Comparison of ENCODE assay signal across 36 mouse cellular contexts in the genomic region with DNA sequence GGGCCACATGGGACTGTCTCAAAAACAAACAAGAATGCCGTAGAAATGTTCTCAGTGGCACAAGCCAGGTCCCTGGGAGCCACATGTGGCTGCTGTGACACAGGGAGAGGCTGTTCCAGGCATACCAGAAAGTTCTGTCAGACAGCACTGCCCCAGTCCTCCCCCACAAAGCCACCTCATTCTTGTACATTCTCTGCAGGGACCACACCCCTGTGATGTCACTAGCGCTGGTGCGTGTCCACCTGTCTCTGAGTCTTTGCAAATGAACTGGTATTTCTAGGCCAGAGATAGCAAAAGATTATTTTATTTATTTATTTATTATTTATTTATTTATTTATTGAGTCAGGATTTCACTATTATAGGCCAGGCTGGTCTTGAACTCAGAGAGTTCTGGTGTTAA. TPM values are rescaled to one million over a fixed set of nuclear protein-coding genes. Genes with fewer than 3 reads are reported as not detected.
"Had no signal": no experiment of that assay in that cellular context is flagged by ENCODE, and none has a peak within 500 bp of the region (broad histone marks: within the 10 kb centered on the region; RNA-seq: fewer than 3 reads in every experiment).

No protein-coding gene starts in this region.

- H3K9ac ChIP-seq: limb, embryonic 12.5 days; limb, embryonic 13.5 days; limb, embryonic 15.5 days; liver, embryonic 12.5 days; liver, embryonic 13.5 days; liver, embryonic 14.5 days; liver, embryonic 15.5 days; lung, embryonic 14.5 days; lung, embryonic 15.5 days; midbrain, embryonic 12.5 days; midbrain, embryonic 13.5 days; midbrain, embryonic 15.5 days had no signal

- DNase-seq: left cerebral cortex, postnatal 4 days; liver; liver, embryonic 13.5 days; lung, adult 18-20 months; lung, adult 2 months; lung, embryonic 14.5 days; lung, postnatal 10 days; lung, postnatal 14 days; lung, postnatal 36 days; lung, postnatal 4 days; midbrain, embryonic 14.5 days had no signal

- H3K27me3 ChIP-seq: lung, embryonic 15.5 days had no signal

- H3K4me3 ChIP-seq: left cerebral cortex, adult 2 months; limb, embryonic 10.5 days; limb, embryonic 12.5 days; limb, embryonic 13.5 days; limb, embryonic 15.5 days; liver, embryonic 12.5 days; liver, embryonic 13.5 days; liver, embryonic 15.5 days; lung, embryonic 15.5 days; megakaryocyte, embryonic 14.5 days; midbrain, embryonic 10.5 days; midbrain, embryonic 12.5 days; midbrain, embryonic 13.5 days; midbrain, embryonic 15.5 days; myocyte had no signal

- ATAC-seq: liver, embryonic 12.5 days; lung, postnatal 0 days; midbrain, embryonic 13.5 days; midbrain, embryonic 15.5 days; midbrain, embryonic 16.5 days had no signal

- H3K36me3 ChIP-seq: limb, embryonic 10.5 days; limb, embryonic 12.5 days; limb, embryonic 13.5 days; limb, embryonic 15.5 days; liver, embryonic 12.5 days; liver, embryonic 13.5 days; liver, embryonic 15.5 days; lung, embryonic 15.5 days; midbrain, embryonic 10.5 days; midbrain, embryonic 12.5 days; midbrain, embryonic 13.5 days; midbrain, embryonic 15.5 days had no signal

- H3K4me1 ChIP-seq: limb, embryonic 13.5 days; midbrain, embryonic 13.5 days had no signal

- H3K4me2 ChIP-seq: limb, embryonic 12.5 days; limb, embryonic 13.5 days; limb, embryonic 15.5 days; liver, embryonic 11.5 days; liver, embryonic 12.5 days; liver, embryonic 13.5 days; liver, embryonic 15.5 days; lung, embryonic 14.5 days; lung, embryonic 15.5 days; midbrain, embryonic 11.5 days; midbrain, embryonic 12.5 days; midbrain, embryonic 13.5 days; midbrain, embryonic 15.5 days had no signal

- H3K27ac ChIP-seq: left cerebral cortex, adult 2 months; limb, embryonic 10.5 days; limb, embryonic 12.5 days; limb, embryonic 13.5 days; limb, embryonic 15.5 days; liver, embryonic 12.5 days; liver, embryonic 13.5 days; liver, embryonic 14.5 days; liver, embryonic 15.5 days; lung, embryonic 15.5 days; macrophage; midbrain, embryonic 10.5 days; midbrain, embryonic 12.5 days; midbrain, embryonic 13.5 days; midbrain, embryonic 15.5 days had no signal

- H3K9me3 ChIP-seq: limb, embryonic 10.5 days; limb, embryonic 12.5 days; limb, embryonic 13.5 days; limb, embryonic 15.5 days; liver, embryonic 12.5 days; liver, embryonic 13.5 days; liver, embryonic 15.5 days; lung, embryonic 15.5 days; megakaryocyte, embryonic 14.5 days; midbrain, embryonic 10.5 days; midbrain, embryonic 12.5 days; midbrain, embryonic 13.5 days; midbrain, embryonic 15.5 days had no signal

RNA-seq across cellular contexts. Expression of gene Gm20431, which starts 22.4 kb away (rescaled TPM):
- total RNA-seq: liver, adult 2 months; megakaryocyte progenitor cell, adult 5-6 weeks; midbrain, postnatal 0 days; monocyte, adult 5-6 weeks had no signal
- polyA plus RNA-seq: liver, embryonic 13.5 days; macrophage; neural tube, embryonic 11.5 days had no signal
